Mouse (Mus musculus): ENCODE measurements around the gene Ndufb8. TPM values are rescaled to one million over a fixed set of nuclear protein-coding genes. Genes with fewer than 3 reads are reported as not detected.
A peak's percentile ranks its signal among the peaks of the same experiment; 100 is the strongest.

Gene Ndufb8
- total and polyA plus RNA-seq, 2 experiments from 2014 or later, result 275 to 691 TPM

DNA sequence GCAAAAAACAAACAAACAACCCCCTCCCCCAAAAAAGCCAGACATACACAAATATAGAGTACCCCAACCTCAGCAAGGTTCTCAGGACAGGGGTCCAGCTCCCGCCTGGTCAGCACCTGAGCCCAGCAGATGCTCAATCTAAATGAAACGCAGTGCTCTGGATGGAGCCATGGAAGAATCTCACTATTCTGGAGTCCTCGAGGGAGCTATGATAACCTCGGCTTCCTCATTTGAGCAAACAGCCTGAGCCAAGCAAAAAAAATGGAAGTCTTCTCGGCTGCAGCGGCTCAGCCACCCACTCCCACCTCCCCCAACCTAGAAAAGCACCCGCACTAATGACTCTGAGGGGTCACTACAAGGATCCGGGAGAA lies 765 bp downstream of the Ndufb8 start:
- H3K9ac ChIP-seq, result peak overlapping the region; percentile 81
- H3K27me3 ChIP-seq (ENCODE audit: insufficient read depth, low read length), result no peaks in the 10 kb centered on the region
- peak overlapping the region; percentile 82 for H3K4me3 ChIP-seq (ENCODE audit: low read depth, low read length)
- peak overlapping the region; percentile 71 for H3K27ac ChIP-seq (ENCODE audit: low read depth, low read length)
- ATAC-seq (peak; percentile 11; the same call in 1 of the 2 replicates), DNase-seq (no peak)
- 3% methylated on average over 8 of the region's 8 CpGs for WGBS
- no peaks in the 10 kb centered on the region for H3K9me3 ChIP-seq (ENCODE audit: low read length)
- peaks cover 12% of the 10 kb centered on the region for H3K4me1 ChIP-seq (ENCODE audit: insufficient read depth)
- H3K36me3 ChIP-seq (ENCODE audit: insufficient read depth), result peaks cover 31% of the 10 kb centered on the region
- H3K4me2 ChIP-seq (ENCODE audit: low read depth), result peak overlapping the region; percentile 76
- no peak for TF ChIP-seq CTCF (IDR thresholded peaks at IDR 0.05; ENCODE audit: low read depth)

DNA sequence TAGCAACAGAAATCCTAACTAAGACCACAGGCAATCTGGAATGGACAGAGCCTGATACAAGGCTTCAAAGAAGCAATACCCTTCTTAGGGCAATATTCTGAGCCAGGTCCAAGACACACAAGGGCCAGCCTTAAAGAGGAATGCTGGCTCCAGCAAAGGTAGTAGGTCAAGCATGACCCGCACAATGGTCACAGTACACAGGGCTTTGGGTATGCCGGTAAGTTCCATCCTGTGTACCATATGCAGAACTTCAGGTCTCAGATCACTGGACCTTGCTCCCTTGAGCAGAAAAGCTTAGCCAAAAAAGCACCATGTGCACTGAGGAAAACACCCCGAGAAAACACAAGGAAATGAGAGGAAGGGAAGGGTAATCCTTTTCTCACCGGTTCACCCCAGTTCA lies 2.0 kb downstream of the Ndufb8 start:
- Histone ChIP-seq H3K4me1 (ENCODE audit: insufficient read depth) (peaks cover 12% of the 10 kb centered on the region), H3K4me2 (ENCODE audit: low read depth) (no peak overlapping the region), H3K9me3 (ENCODE audit: low read length) (no peaks in the 10 kb centered on the region), H3K27me3 (ENCODE audit: insufficient read depth, low read length) (no peaks in the 10 kb centered on the region), H3K4me3 (ENCODE audit: low read depth, low read length) (no peak overlapping the region), H3K27ac (ENCODE audit: low read depth, low read length) (no peak overlapping the region), H3K36me3 (ENCODE audit: insufficient read depth) (peaks cover 42% of the 10 kb centered on the region), H3K9ac (no peak overlapping the region)
- ATAC-seq (no peak), DNase-seq (no peak)
- TF ChIP-seq CTCF (IDR thresholded peaks at IDR 0.05; ENCODE audit: low read depth), result no peak
- 97% methylated on average over 4 of the region's 4 CpGs for WGBS

DNA sequence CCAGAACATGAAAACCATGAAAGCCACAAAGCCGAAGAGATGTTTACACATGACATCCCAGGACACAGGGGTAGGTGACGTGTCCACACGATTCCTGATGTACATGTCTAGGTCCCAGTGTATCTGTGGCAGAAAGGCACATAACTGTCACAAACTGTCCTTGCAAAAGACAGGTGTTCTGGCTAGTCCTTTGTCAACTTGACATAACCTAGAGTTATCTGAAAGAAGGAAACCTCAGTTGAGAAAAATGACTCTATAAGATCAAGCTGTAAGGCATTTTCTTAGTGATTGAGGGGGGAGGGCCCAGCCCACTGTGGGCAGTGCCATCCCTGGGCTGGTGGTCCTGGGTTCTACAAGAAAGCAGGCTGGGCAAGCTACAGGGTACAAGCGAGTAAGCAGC lies 2.5 kb downstream of the Ndufb8 start, which contains the start of gene Gm20538:
Gene Gm20538 (minus strand): TSS at position 101 of the 400 bp plus-strand sequence.
- WGBS, result 96% methylated on average over 4 of the region's 4 CpGs
- Histone ChIP-seq H3K9ac (no peak within 1 kb of the TSS), H3K4me3 (ENCODE audit: low read depth, low read length) (no peak within 1 kb of the TSS), H3K4me1 (ENCODE audit: insufficient read depth) (peaks cover 12% of the 10 kb centered on the region), H3K27me3 (ENCODE audit: insufficient read depth, low read length) (no peaks in the 10 kb centered on the region), H3K9me3 (ENCODE audit: low read length) (no peaks in the 10 kb centered on the region), H3K4me2 (ENCODE audit: low read depth) (no peak within 1 kb of the TSS), H3K36me3 (ENCODE audit: insufficient read depth) (peaks cover 47% of the 10 kb centered on the region), H3K27ac (ENCODE audit: low read depth, low read length) (no peak within 1 kb of the TSS)
- ATAC-seq, result no peak
- DNase-seq, result no peak
- TF ChIP-seq CTCF (IDR thresholded peaks at IDR 0.05; ENCODE audit: low read depth), result no peak

DNA sequence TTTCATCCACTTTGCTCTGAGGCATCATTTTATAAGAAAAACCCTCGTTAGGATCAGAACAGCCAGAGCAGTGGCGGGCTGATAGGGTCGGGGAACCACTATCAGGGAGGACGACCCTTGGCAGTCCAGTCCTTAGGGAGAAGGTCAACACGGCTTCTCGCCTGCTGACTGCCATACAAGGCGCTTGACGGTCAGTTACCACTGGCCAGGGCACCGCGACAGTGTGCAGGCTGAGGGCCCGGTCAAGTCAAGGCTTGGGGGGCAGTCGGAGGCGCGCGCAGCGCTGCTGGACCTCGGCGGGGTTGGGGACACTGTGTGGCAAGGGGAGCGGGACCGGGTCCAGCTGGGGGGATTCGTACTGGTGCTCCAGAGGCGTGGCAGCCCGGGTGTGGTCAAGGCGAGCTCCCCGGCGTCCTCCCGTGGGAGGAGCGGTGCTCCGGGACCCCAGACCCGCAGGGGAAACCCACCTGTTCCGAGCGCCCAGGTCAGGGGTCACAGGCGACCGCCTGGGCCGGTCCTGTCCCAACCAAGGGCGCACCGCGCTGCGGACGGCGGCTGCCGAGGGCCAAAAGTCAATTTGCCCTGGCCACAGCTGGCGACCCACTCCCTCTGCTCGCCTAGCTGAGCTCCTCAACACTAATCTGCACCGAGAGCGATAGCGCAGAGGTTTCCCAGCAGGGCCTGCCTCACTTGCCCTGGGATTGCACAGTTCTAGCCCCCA lies 9.8 kb downstream of the Ndufb8 start, which contains the start of gene Sec31b:
Gene Sec31b (minus strand): TSS at position 544 of the 721 bp plus-strand sequence.
- Histone ChIP-seq H3K36me3 (ENCODE audit: insufficient read depth) (peaks cover 26% of the 10 kb centered on the region), H3K4me1 (ENCODE audit: insufficient read depth) (no peaks in the 10 kb centered on the region), H3K4me2 (ENCODE audit: low read depth) (peak within 1 kb of the TSS; percentile 45), H3K9ac (no peak within 1 kb of the TSS; the same call in 1 of the 2 replicates), H3K9me3 (ENCODE audit: low read length) (no peaks in the 10 kb centered on the region), H3K27ac (ENCODE audit: low read depth, low read length) (no peak within 1 kb of the TSS), H3K27me3 (ENCODE audit: insufficient read depth, low read length) (peaks cover 24% of the 10 kb centered on the region), H3K4me3 (ENCODE audit: low read depth, low read length) (peak within 1 kb of the TSS; percentile 26)
- no peak for TF ChIP-seq CTCF (IDR thresholded peaks at IDR 0.05; ENCODE audit: low read depth)
- WGBS, result 2% methylated on average over 46 of the region's 47 CpGs
- DNase-seq (no peak), ATAC-seq (no peak)

DNA sequence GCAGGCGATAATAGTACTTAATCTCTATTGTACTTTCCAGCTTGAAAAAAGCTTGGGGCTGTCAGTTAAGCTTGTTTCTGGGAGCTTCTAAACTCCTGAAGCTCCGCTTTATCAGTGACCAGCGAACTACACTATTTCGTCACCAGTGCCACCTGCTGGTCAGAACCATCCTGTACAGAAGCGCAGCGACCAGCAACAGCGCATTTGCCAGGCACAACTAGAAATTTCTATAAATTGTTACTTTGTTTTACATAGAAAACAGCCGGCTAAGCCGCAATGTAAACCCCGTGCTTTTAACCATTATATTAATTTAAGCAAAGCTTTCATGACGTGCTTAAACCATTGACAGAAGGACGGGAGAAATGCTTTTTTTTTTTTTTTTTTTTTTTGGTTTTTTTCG lies 10.5 kb downstream of the Ndufb8 start:
- H3K4me2 ChIP-seq (ENCODE audit: low read depth), result peak overlapping the region; percentile 45; the same call in 1 of the 2 replicates
- WGBS, result 4% methylated on average over 13 of the region's 13 CpGs

DNA sequence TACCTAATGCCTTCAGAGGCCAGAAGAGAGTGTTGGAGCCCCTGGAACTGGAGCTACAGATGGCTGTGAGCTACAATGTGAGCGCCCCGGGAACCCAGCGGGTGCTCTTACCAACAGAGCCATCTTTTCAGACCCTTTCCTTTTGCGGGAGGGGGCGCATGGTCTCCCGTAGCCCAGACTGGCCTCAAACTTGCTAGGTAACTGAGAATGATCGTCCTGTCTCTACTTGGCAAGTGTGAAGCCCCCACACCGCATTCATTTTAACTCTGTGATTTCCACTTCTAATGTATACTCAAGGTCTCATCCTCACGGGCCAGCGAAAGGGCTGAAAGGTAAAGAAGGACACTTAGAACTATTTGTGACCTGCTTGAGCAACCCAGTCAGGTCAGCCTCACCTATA lies 10.9 kb downstream of the Ndufb8 start:
- Histone ChIP-seq H3K4me3 (ENCODE audit: low read depth, low read length) (no peak overlapping the region), H3K4me2 (ENCODE audit: low read depth) (no peak overlapping the region), H3K4me1 (ENCODE audit: insufficient read depth) (no peaks in the 10 kb centered on the region), H3K9me3 (ENCODE audit: low read length) (no peaks in the 10 kb centered on the region), H3K9ac (no peak overlapping the region), H3K36me3 (ENCODE audit: insufficient read depth) (peaks cover 16% of the 10 kb centered on the region), H3K27ac (ENCODE audit: low read depth, low read length) (no peak overlapping the region), H3K27me3 (ENCODE audit: insufficient read depth, low read length) (peaks cover 24% of the 10 kb centered on the region)
- no peak for TF ChIP-seq CTCF (IDR thresholded peaks at IDR 0.05; ENCODE audit: low read depth)
- DNase-seq (no peak), ATAC-seq (no peak)
- WGBS, result 58% methylated on average over 10 of the region's 10 CpGs

More for the DNA sequence above, 10.5 kb downstream of the Ndufb8 start:
- Histone ChIP-seq H3K9ac (no peak overlapping the region), H3K27ac (ENCODE audit: low read depth, low read length) (no peak overlapping the region), H3K9me3 (ENCODE audit: low read length) (no peaks in the 10 kb centered on the region), H3K4me1 (ENCODE audit: insufficient read depth) (no peaks in the 10 kb centered on the region), H3K36me3 (ENCODE audit: insufficient read depth) (peaks cover 19% of the 10 kb centered on the region), H3K27me3 (ENCODE audit: insufficient read depth, low read length) (peaks cover 24% of the 10 kb centered on the region), H3K4me3 (ENCODE audit: low read depth, low read length) (no peak overlapping the region)
- peak; percentile 81 for TF ChIP-seq CTCF (IDR thresholded peaks at IDR 0.05; ENCODE audit: low read depth)
- ATAC-seq, result peak; percentile 55; the same call in 1 of the 2 replicates
- DNase-seq, result peak; percentile 87

DNA sequence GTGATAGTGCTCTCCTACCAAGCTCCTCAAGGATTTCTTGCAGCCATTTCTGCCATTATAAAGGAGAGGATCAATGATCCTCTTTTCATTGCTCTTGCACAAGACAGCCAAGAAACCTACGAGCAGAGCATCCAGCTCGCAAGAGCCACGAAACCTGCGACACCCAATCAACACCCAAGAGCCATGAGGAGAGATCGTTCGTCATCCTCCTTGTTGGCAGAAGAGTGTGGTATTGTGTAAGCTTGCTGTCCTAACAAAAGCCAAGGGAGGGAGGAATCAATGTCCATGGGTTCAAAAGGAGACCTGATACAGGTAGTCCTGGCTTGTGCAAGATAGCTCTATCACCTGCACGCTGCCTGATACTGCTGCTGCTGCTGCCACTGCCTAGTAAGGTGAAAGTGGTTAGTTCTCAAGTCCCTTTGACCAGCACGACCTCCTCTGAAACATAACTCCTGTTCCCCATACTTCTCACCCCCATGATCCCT lies 12.5 kb downstream of the Ndufb8 start:
- H3K4me3 ChIP-seq (ENCODE audit: low read depth, low read length), result no peak overlapping the region
- WGBS, result 94% methylated on average over 8 of the region's 8 CpGs
- H3K9ac ChIP-seq, result no peak overlapping the region
- no peaks in the 10 kb centered on the region for H3K9me3 ChIP-seq (ENCODE audit: low read length)
- H3K4me1 ChIP-seq (ENCODE audit: insufficient read depth), result no peaks in the 10 kb centered on the region
- H3K4me2 ChIP-seq (ENCODE audit: low read depth), result no peak overlapping the region
- H3K27me3 ChIP-seq (ENCODE audit: insufficient read depth, low read length), result peaks cover 24% of the 10 kb centered on the region
- TF ChIP-seq CTCF (IDR thresholded peaks at IDR 0.05; ENCODE audit: low read depth), result no peak
- DNase-seq (no peak), ATAC-seq (no peak)
- H3K36me3 ChIP-seq (ENCODE audit: insufficient read depth), result no peaks in the 10 kb centered on the region; the same call in 1 of the 2 replicates
- H3K27ac ChIP-seq (ENCODE audit: low read depth, low read length), result no peak overlapping the region

All from forebrain, postnatal 0 days (tissue).